Comparison of ENCODE assay signal across 12 mouse cellular contexts in genomic region chrX:137119675-137120423, GRCm38 (mm10). TPM values are rescaled to one million over a fixed set of nuclear protein-coding genes. Genes with fewer than 3 reads are reported as not detected.
DNase-seq lines count a peak whose midpoint lies in the region; ATAC-seq and TF ChIP-seq lines count a peak whose summit lies in the region.
"Had no signal": no experiment of that assay in that cellular context is flagged by ENCODE, and none has a peak within 500 bp of the region (broad histone marks: within the 10 kb centered on the region; RNA-seq: fewer than 3 reads in every experiment).

No protein-coding gene starts in this region.

- peaks cover 8% of the 10 kb centered on the region; the same call in 1 of the 2 replicates for H3K4me1 ChIP-seq in forebrain, embryonic 10.5 days
- H3K4me1 ChIP-seq in forebrain, postnatal 0 days (ENCODE audit: insufficient read depth), result no peaks in the 10 kb centered on the region
- H3K4me1 ChIP-seq in megakaryocyte, embryonic 14.5 days, result peaks cover 22% of the 10 kb centered on the region
- 0 out of 2 replicates have a peak, but pooled peaks cover 3% of the 10 kb centered on the region for H3K4me1 ChIP-seq in limb, embryonic 10.5 days
- H3K4me1 ChIP-seq in stomach, embryonic 16.5 days (ENCODE audit: control insufficient read depth, insufficient read depth, low read length), result peaks cover 5% of the 10 kb centered on the region; the same call in 1 of the 2 replicates
- H3K4me1 ChIP-seq: embryonic facial prominence, embryonic 12.5 days had no signal

- H3K9me3 ChIP-seq in forebrain, embryonic 10.5 days, result peaks cover 5% of the 10 kb centered on the region; the same call in 1 of the 2 replicates
- no peaks in the 10 kb centered on the region for H3K9me3 ChIP-seq in forebrain, postnatal 0 days (ENCODE audit: low read length)
- H3K9me3 ChIP-seq in megakaryocyte, embryonic 14.5 days, result peaks cover 22% of the 10 kb centered on the region
- no peaks in the 10 kb centered on the region for H3K9me3 ChIP-seq in limb, embryonic 10.5 days (replicated peaks)
- no peaks in the 10 kb centered on the region for H3K9me3 ChIP-seq in stomach, embryonic 16.5 days (replicated peaks; ENCODE audit: control insufficient read depth, low read length)
- H3K9me3 ChIP-seq: embryonic facial prominence, embryonic 12.5 days had no signal

- peaks cover 97% of the 10 kb centered on the region for H3K27me3 ChIP-seq in forebrain, embryonic 10.5 days (ENCODE audit: poor library complexity, severe bottlenecking)
- peaks cover 34% of the 10 kb centered on the region for H3K27me3 ChIP-seq in forebrain, postnatal 0 days (ENCODE audit: insufficient read depth, low read length)
- peaks cover 76% of the 10 kb centered on the region for H3K27me3 ChIP-seq in megakaryocyte, embryonic 14.5 days (replicated peaks)
- H3K27me3 ChIP-seq in limb, embryonic 10.5 days (ENCODE audit: low read depth, poor library complexity, severe bottlenecking), result peaks cover 96% of the 10 kb centered on the region
- peaks cover 49% of the 10 kb centered on the region for H3K27me3 ChIP-seq in stomach, embryonic 16.5 days (ENCODE audit: control insufficient read depth, insufficient read depth, low read length)

- no peak overlapping the region for H3K4me2 ChIP-seq in forebrain, postnatal 0 days (ENCODE audit: low read depth)
- peak overlapping the region; percentile 38 for H3K4me2 ChIP-seq in stomach, embryonic 16.5 days (ENCODE audit: low read depth, low read length)

- H3K4me3 ChIP-seq in forebrain, embryonic 10.5 days, result peak overlapping the region; percentile 23; the same call in 1 of the 2 replicates
- H3K4me3 ChIP-seq in forebrain, postnatal 0 days (ENCODE audit: low read depth, low read length), result no peak overlapping the region; the same call in 1 of the 2 replicates
- peak overlapping the region; percentile 88 for H3K4me3 ChIP-seq in megakaryocyte, embryonic 14.5 days (replicated peaks)
- peak overlapping the region; percentile 25; the same call in 1 of the 2 replicates for H3K4me3 ChIP-seq in limb, embryonic 10.5 days
- H3K4me3 ChIP-seq in stomach, embryonic 16.5 days (replicated peaks; ENCODE audit: low read length), result peak overlapping the region; percentile 27
- H3K4me3 ChIP-seq: embryonic facial prominence, embryonic 12.5 days had no signal

- no peak for ATAC-seq in forebrain, postnatal 0 days
- no peak for ATAC-seq in megakaryocyte, adult 5-6 weeks (ENCODE audit: poor library complexity, severe bottlenecking)
- no peak for ATAC-seq in stomach, embryonic 16.5 days (ENCODE audit: insufficient read depth, low FRiP score)

- H3K9ac ChIP-seq in forebrain, postnatal 0 days, result no peak overlapping the region
- H3K9ac ChIP-seq in stomach, embryonic 16.5 days (ENCODE audit: low read length), result no peak overlapping the region
- H3K9ac ChIP-seq: embryonic facial prominence, embryonic 12.5 days had no signal

- intact Hi-C loops in left cerebral cortex, postnatal 4 days (cut with DNase I), result no loop called here

- no peak overlapping the region for H3K27ac ChIP-seq in forebrain, embryonic 10.5 days
- H3K27ac ChIP-seq in forebrain, postnatal 0 days (ENCODE audit: low read depth, low read length), result no peak overlapping the region
- H3K27ac ChIP-seq in limb, embryonic 10.5 days, result no peak overlapping the region
- no peak overlapping the region for H3K27ac ChIP-seq in stomach, embryonic 16.5 days (ENCODE audit: low read length)
- H3K27ac ChIP-seq: embryonic facial prominence, embryonic 12.5 days had no signal

- DNase-seq in forebrain, embryonic 10.5 days (ENCODE audit: extremely low spot score, low spot score), result no peak
- DNase-seq in forebrain, postnatal 0 days, result no peak
- peak; percentile 46 for DNase-seq in limb, embryonic 10.5 days (ENCODE audit: low spot score)
- DNase-seq in left cerebral cortex, postnatal 4 days, result no peak
- no peak for DNase-seq in lung, postnatal 14 days
- DNase-seq: adrenal gland, postnatal 14 days had no signal

- WGBS in forebrain, embryonic 10.5 days, result 24% methylated on average over 52 of the region's 52 CpGs
- 33% methylated on average over 52 of the region's 52 CpGs for WGBS in forebrain, postnatal 0 days
- WGBS in limb, embryonic 10.5 days, result 13% methylated on average over 52 of the region's 52 CpGs
- WGBS in stomach, embryonic 16.5 days, result 15% methylated on average over 51 of the region's 52 CpGs

- no peak for TF ChIP-seq CTCF in forebrain, postnatal 0 days (IDR thresholded peaks at IDR 0.05; ENCODE audit: low read depth)

- no peaks in the 10 kb centered on the region for H3K36me3 ChIP-seq in forebrain, embryonic 10.5 days (replicated peaks)
- H3K36me3 ChIP-seq in forebrain, postnatal 0 days (ENCODE audit: insufficient read depth), result no peaks in the 10 kb centered on the region
- no peaks in the 10 kb centered on the region for H3K36me3 ChIP-seq in megakaryocyte, embryonic 14.5 days (replicated peaks; ENCODE audit: low read length)
- H3K36me3 ChIP-seq in limb, embryonic 10.5 days, result no peaks in the 10 kb centered on the region
- H3K36me3 ChIP-seq in stomach, embryonic 16.5 days (ENCODE audit: control insufficient read depth, insufficient read depth, low read length), result no peaks in the 10 kb centered on the region
- H3K36me3 ChIP-seq: embryonic facial prominence, embryonic 12.5 days had no signal

RNA-seq across cellular contexts. Expression of gene Esx1, which starts 2.0 kb away (rescaled TPM):
- polyA plus RNA-seq in forebrain, embryonic 10.5 days (2016; fragmentation: Nextera tagmentation; extraction: Ambion mirVana), result not detected in 2 replicates
- total RNA-seq in forebrain, postnatal 0 days (2014; rRNA removed), result not detected in 2 replicates
- not detected in 2 replicates for polyA plus RNA-seq in forebrain, postnatal 0 days (2015; fragmentation: Nextera tagmentation; extraction: Ambion mirVana)
- 0.36 TPM in 1 of 2 replicates, not detected in the other for polyA plus RNA-seq in megakaryocyte, embryonic 14.5 days (2012; ENCODE audit: insufficient read depth, low replicate concordance)
- total RNA-seq in megakaryocyte, adult 5-6 weeks (2015), result not detected in 2 replicates
- total RNA-seq in megakaryocyte, adult 5-6 weeks (2017), result not detected in 2 replicates
- polyA plus RNA-seq in limb, embryonic 10.5 days (2016; fragmentation: Nextera tagmentation; extraction: Ambion mirVana), result not detected in 2 replicates
- polyA plus RNA-seq in stomach, embryonic 16.5 days (2015; fragmentation: Nextera tagmentation; extraction: Ambion mirVana), result not detected in 2 replicates
- not detected for total RNA-seq in left cerebral cortex, postnatal 4 days (2021)
- total RNA-seq: adrenal gland, postnatal 14 days; layer of hippocampus, adult 18-20 months had no signal
- polyA plus RNA-seq: embryonic facial prominence, embryonic 12.5 days; urinary bladder, adult 2 months had no signal
